Mouse (Mus musculus): Measurements from ENCODE around the gene Brsk1.

GRCm38 (mm10) chr7:4684203-4684602, 6.2 kb upstream of the Brsk1 start:
- TF ChIP-seq CTCF (IDR thresholded peaks at IDR 0.05; ENCODE audit: low read depth), result no peak
- TF ChIP-seq EP300 (IDR thresholded peaks at IDR 0.05; ENCODE audit: low read depth), result no peak
